In the genomic region with DNA sequence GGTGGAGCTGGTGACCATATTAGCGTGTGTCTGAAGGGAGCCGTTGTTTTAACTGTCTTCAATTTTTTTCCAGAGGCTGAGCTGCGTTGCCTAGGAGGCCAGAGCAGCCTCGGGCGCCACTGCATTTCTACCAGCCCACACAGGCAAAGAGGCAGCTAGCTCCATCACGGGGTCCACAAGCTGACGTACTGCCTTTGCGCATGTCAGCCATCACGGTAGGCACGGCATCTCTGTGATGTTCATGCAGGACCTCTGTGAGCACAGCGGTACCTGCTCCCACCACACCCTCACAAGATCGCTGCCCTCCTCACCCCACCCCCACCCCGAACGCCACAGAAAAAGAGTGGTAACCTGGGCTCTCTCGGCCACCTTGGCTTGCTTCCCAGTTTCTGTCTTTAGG, we compare ENCODE assay signal across 8 mouse cellular contexts.
DNase-seq lines count a peak whose midpoint lies in the region; ATAC-seq and TF ChIP-seq lines count a peak whose summit lies in the region.

No protein-coding gene starts in this region.

- peak overlapping the region; percentile 30 for H3K4me3 ChIP-seq in cerebellum, adult 2 months (replicated peaks; ENCODE audit: insufficient read depth, low read depth, low read length)
- H3K4me3 ChIP-seq in lung, embryonic 14.5 days (ENCODE audit: low read depth, low read length) = no peak overlapping the region
- H3K4me3 ChIP-seq in intestine, postnatal 0 days (ENCODE audit: low read depth, low read length) = no peak overlapping the region
- H3K4me3 ChIP-seq in stomach, embryonic 16.5 days (replicated peaks; ENCODE audit: low read length) = no peak overlapping the region; the same call in 1 of the 2 replicates

- H3K27ac ChIP-seq in cerebellum, adult 2 months (ENCODE audit: insufficient read depth, low read length) = no peak overlapping the region
- peak overlapping the region; percentile 73 for H3K27ac ChIP-seq in lung, embryonic 14.5 days (ENCODE audit: low read depth)
- H3K27ac ChIP-seq in intestine, postnatal 0 days (ENCODE audit: low read depth, low read length) = peak overlapping the region; percentile 74
- H3K27ac ChIP-seq in stomach, embryonic 16.5 days (ENCODE audit: low read length) = peak overlapping the region; percentile 91

- peak in 1 of 2 experiments; percentile 14 for DNase-seq in cerebellum, adult 2 months
- DNase-seq in cerebellum, adult 11 months = no peak
- no peak for DNase-seq in lung, embryonic 14.5 days
- no peak for DNase-seq in lung, postnatal 10 days
- DNase-seq in embryo, embryonic 9.5 days (ENCODE audit: extremely low spot score) = no peak
- DNase-seq in embryo, embryonic 10 days (ENCODE audit: low spot score) = no peak

- peak overlapping the region; percentile 20; the same call in 1 of the 2 replicates for H3K4me2 ChIP-seq in lung, embryonic 14.5 days
- peak overlapping the region; percentile 44 for H3K4me2 ChIP-seq in intestine, postnatal 0 days (replicated peaks; ENCODE audit: low read depth)
- peak overlapping the region; percentile 36 for H3K4me2 ChIP-seq in stomach, embryonic 16.5 days (ENCODE audit: low read depth, low read length)

- TF ChIP-seq POLR2A in cerebellum, adult 2 months (IDR thresholded peaks at IDR 0.05; ENCODE audit: borderline replicate concordance, insufficient read depth, low read length) = no peak

- no peak for ATAC-seq in lung, embryonic 14.5 days (ENCODE audit: insufficient read depth)
- ATAC-seq in intestine, postnatal 0 days = 0 out of 2 replicates have a peak, but pooled peaks have one; percentile 14
- ATAC-seq in stomach, embryonic 16.5 days (ENCODE audit: insufficient read depth, low FRiP score) = peak; percentile 8; the same call in 1 of the 2 replicates

- 57% methylated on average over 15 of the region's 15 CpGs for WGBS in cerebellum, adult 2 months
- 37% methylated on average over 15 of the region's 15 CpGs for WGBS in lung, embryonic 14.5 days
- 25% methylated on average over 15 of the region's 15 CpGs for WGBS in intestine, postnatal 0 days
- WGBS in stomach, embryonic 16.5 days = 34% methylated on average over 15 of the region's 15 CpGs

- no peak overlapping the region for H3K9ac ChIP-seq in lung, embryonic 14.5 days
- H3K9ac ChIP-seq in intestine, postnatal 0 days (ENCODE audit: low read depth, low read length) = no peak overlapping the region
- peak overlapping the region; percentile 17; the same call in 1 of the 2 replicates for H3K9ac ChIP-seq in stomach, embryonic 16.5 days (ENCODE audit: low read length)

- no peak for TF ChIP-seq CTCF in cerebellum, adult 2 months (IDR thresholded peaks at IDR 0.05; ENCODE audit: borderline replicate concordance, insufficient read depth, low read depth, low read length)
- no peak for TF ChIP-seq CTCF in lung, embryonic 14.5 days (IDR thresholded peaks at IDR 0.05; ENCODE audit: low read depth)
- no peak for TF ChIP-seq CTCF in intestine, postnatal 0 days (IDR thresholded peaks at IDR 0.05; ENCODE audit: low read depth)

- H3K4me1 ChIP-seq in cerebellum, adult 2 months (ENCODE audit: control insufficient read depth, insufficient read depth, low read length) = no peaks in the 10 kb centered on the region
- H3K4me1 ChIP-seq in lung, embryonic 14.5 days (ENCODE audit: insufficient read depth) = 0 out of 2 replicates have a peak, but pooled peaks cover 5% of the 10 kb centered on the region
- peaks cover 10% of the 10 kb centered on the region for H3K4me1 ChIP-seq in intestine, postnatal 0 days (replicated peaks; ENCODE audit: control insufficient read depth, insufficient read depth, low read length)
- peaks cover 37% of the 10 kb centered on the region for H3K4me1 ChIP-seq in stomach, embryonic 16.5 days (ENCODE audit: control insufficient read depth, insufficient read depth, low read length)

- no peaks in the 10 kb centered on the region for H3K27me3 ChIP-seq in cerebellum, adult 2 months (ENCODE audit: control insufficient read depth, insufficient read depth, low read length)
- no peaks in the 10 kb centered on the region for H3K27me3 ChIP-seq in lung, embryonic 14.5 days (ENCODE audit: insufficient read depth, low read length)
- H3K27me3 ChIP-seq in intestine, postnatal 0 days (replicated peaks; ENCODE audit: control insufficient read depth, insufficient read depth, low read length) = no peaks in the 10 kb centered on the region
- no peaks in the 10 kb centered on the region for H3K27me3 ChIP-seq in stomach, embryonic 16.5 days (ENCODE audit: control insufficient read depth, insufficient read depth, low read length)

- H3K9me3 ChIP-seq in lung, embryonic 14.5 days (ENCODE audit: low read depth, low read length) = no peaks in the 10 kb centered on the region
- H3K9me3 ChIP-seq in intestine, postnatal 0 days (ENCODE audit: control insufficient read depth) = no peaks in the 10 kb centered on the region
- no peaks in the 10 kb centered on the region for H3K9me3 ChIP-seq in stomach, embryonic 16.5 days (replicated peaks; ENCODE audit: control insufficient read depth, low read length)

- H3K36me3 ChIP-seq in lung, embryonic 14.5 days (ENCODE audit: insufficient read depth) = no peaks in the 10 kb centered on the region
- no peaks in the 10 kb centered on the region for H3K36me3 ChIP-seq in intestine, postnatal 0 days (ENCODE audit: control insufficient read depth, insufficient read depth)
- no peaks in the 10 kb centered on the region for H3K36me3 ChIP-seq in stomach, embryonic 16.5 days (ENCODE audit: control insufficient read depth, insufficient read depth, low read length)
